Mouse (Mus musculus) liver, postnatal 0 days (tissue): Measurements from ENCODE around the gene Surf6.
A peak's percentile ranks its signal among the peaks of the same experiment; 100 is the strongest.

Experiments used
- CTCF ChIP-seq: sonication (generic); IDR thresholded peaks from 2 replicates; pipeline ENCODE4 v1.5.1; 2016; ENCODE audit warnings: antibody characterized with exemption, low read depth
- EP300 ChIP-seq: IDR thresholded peaks from 2 replicates; pipeline ENCODE4 v1.6.1; 2016; ENCODE audit warnings: antibody characterized with exemption, low read depth, mild to moderate bottlenecking

- TF ChIP-seq CTCF = peak; percentile 28; the same call in 1 of the 2 replicates
- no peak for TF ChIP-seq EP300
These were observed 6.7 kb upstream of the Surf6 start for GRCm38 (mm10) chr2:26909387-26909784.
